Mouse (Mus musculus): ENCODE results near the gene Iah1.

DNA sequence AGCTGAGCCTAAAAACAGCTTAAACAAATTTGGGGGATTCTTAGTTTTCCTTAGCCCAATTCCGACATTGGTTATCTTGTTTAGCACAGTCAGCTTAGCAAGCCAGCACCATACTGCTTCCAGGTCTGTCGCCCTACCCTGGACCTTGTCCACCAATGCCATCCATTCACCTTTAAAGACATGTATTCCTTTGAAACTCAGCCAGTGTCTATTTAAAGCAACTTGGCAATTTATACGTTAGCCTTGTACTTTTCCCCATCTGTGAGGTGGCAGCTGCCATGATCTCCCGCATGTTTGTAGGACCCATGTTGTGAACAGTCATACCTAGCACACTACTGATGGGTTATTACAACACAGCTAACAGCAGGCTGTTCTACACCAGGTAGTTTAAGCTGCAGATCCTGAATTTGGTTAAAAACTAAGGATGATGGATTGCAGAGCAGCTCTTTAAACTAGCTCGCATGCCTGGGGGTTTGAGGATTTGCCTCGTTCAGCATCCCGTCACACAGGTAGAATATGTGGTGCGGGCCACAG is 48.0 kb upstream of the Iah1 start:
- TF ChIP-seq POLR2A (IDR thresholded peaks at IDR 0.05; ENCODE audit: control insufficient read depth, extremely low read depth, insufficient read depth, low read length, poor library complexity) (no peak), CTCF (IDR thresholded peaks at IDR 0.05; ENCODE audit: borderline replicate concordance, control insufficient read depth, extremely low read depth, insufficient read depth, low read length, poor library complexity) (no peak)
